Mouse (Mus musculus) hindbrain, embryonic 14.5 days (tissue): ENCODE measurements around the gene Doc2g. TPM values are rescaled to one million over a fixed set of nuclear protein-coding genes. Genes with fewer than 3 reads are reported as not detected.
"Not testable (repeated sequence)": the region's sequence is repeated elsewhere in the genome, so short reads cannot be mapped to it uniquely, and the experiment has no call there.

ENCODE experiments used
- ATAC-seq: fragments of 200-750 bp; cut with Nextera tagmentation; 2 replicates; pipeline ENCODE4 v1.8.0; 2017; ENCODE audit warnings: moderate number of reproducible peaks, mild to moderate bottlenecking, moderate TSS enrichment, moderate library complexity; ENCODE audit not compliant: low FRiP score
- DNase-seq: peaks from one replicate; pipeline ENCODE4 v3.0.0-alpha.2; 2015; ENCODE audit warnings: low spot score
- H3K27ac ChIP-seq: fragments of 300-500 bp; sonication (generic); 2 replicates; pipeline ENCODE4 v1.5.1; 2014; ENCODE audit warnings: mild to moderate bottlenecking, moderate library complexity
- H3K27me3 ChIP-seq: fragments of 300-500 bp; sonication (generic); 2 replicates; pipeline ENCODE4 v1.6.1; 2014; ENCODE audit warnings: mild to moderate bottlenecking, low read length, mixed read lengths; ENCODE audit not compliant: control insufficient read depth, insufficient read depth
- H3K36me3 ChIP-seq: fragments of 300-500 bp; sonication (generic); replicated peaks from 2 replicates; pipeline ENCODE4 v1.6.1; 2014; ENCODE audit not compliant: control insufficient read depth, insufficient read depth
- H3K4me1 ChIP-seq: fragments of 300-500 bp; sonication (generic); replicated peaks from 2 replicates; pipeline ENCODE4 v1.6.1; 2014; ENCODE audit warnings: antibody characterized with exemption, low read length, mixed read lengths; ENCODE audit not compliant: control insufficient read depth, insufficient read depth
- H3K4me2 ChIP-seq: fragments of 300-500 bp; sonication (generic); replicated peaks from 2 replicates; pipeline ENCODE4 v1.6.1; 2014; ENCODE audit warnings: mild to moderate bottlenecking, moderate library complexity
- H3K4me3 ChIP-seq: fragments of 300-500 bp; sonication (generic); replicated peaks from 2 replicates; pipeline ENCODE4 v1.5.1; 2014; ENCODE audit warnings: mild to moderate bottlenecking, low read length
- H3K9ac ChIP-seq: fragments of 300-500 bp; sonication (generic); 2 replicates; pipeline ENCODE4 v1.6.1; 2014
- H3K9me3 ChIP-seq: fragments of 300-500 bp; sonication (generic); 2 replicates; pipeline ENCODE4 v1.6.1; 2016; ENCODE audit warnings: low read length; ENCODE audit not compliant: control insufficient read depth
- WGBS: fragments of 180-500 bp; shearing (Covaris S2); extraction: QIAGEN DNeasy Blood & Tissue Kit; methylation state at CpG from one replicate; pipeline ENCODE4 v1.1.7; 2014; 5-methylcytosine and 5-hydroxymethylcytosine counted together
- polyA plus RNA-seq: library from polyadenylated mRNA; unstranded; fragments of >200 nt; fragmentation: Nextera tagmentation; extraction: Ambion mirVana; gene quantifications from 2 replicates; pipeline ENCODE4 v1.2.1, GENCODE M21; 2014

Doc2g gene
- polyA plus RNA-seq, 1 experiment from 2014 or later: 5.0 TPM

DNA sequence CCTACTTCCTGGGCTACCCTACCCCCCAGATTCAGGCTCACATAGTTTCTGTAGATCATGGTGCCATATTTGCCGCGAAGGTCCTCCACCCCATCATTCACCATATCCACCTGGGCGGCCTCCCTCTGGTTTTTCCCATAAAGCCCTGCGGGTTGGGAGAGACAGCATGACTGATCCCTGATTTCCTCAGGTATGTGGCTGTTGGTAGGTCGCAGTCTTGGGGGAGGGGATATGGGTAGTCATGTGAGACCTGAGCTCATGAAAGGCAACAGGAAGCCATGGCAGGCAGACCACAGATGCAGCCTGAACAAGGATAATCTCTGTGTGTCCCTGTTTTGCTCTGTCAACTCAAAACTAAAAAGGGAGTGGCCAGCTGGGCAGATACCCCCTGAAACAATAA lies 37.8 kb downstream of the Doc2g start:
- 88% methylated on average over 5 of the region's 5 CpGs for WGBS

GRCm38 (mm10) chr19:4041500-4041899 lies 38.4 kb downstream of the Doc2g start:
- H3K4me1 ChIP-seq: peaks cover 12% of the 10 kb centered on the region
- H3K4me2 ChIP-seq, ATAC-seq, DNase-seq, H3K9ac ChIP-seq, H3K27ac ChIP-seq, H3K4me3 ChIP-seq, H3K36me3 ChIP-seq, H3K27me3 ChIP-seq, H3K9me3 ChIP-seq: not testable (repeated sequence)
- whole genome bisulfite sequencing: 85% methylated on average over 3 of the region's 4 CpGs

More for the DNA sequence above, 37.8 kb downstream of the Doc2g start:
- not testable (repeated sequence) for DNase-seq, H3K9ac ChIP-seq, H3K4me3 ChIP-seq, H3K27me3 ChIP-seq, H3K9me3 ChIP-seq, H3K27ac ChIP-seq, H3K36me3 ChIP-seq, ATAC-seq, H3K4me2 ChIP-seq
- H3K4me1 ChIP-seq: peaks cover 14% of the 10 kb centered on the region

DNA sequence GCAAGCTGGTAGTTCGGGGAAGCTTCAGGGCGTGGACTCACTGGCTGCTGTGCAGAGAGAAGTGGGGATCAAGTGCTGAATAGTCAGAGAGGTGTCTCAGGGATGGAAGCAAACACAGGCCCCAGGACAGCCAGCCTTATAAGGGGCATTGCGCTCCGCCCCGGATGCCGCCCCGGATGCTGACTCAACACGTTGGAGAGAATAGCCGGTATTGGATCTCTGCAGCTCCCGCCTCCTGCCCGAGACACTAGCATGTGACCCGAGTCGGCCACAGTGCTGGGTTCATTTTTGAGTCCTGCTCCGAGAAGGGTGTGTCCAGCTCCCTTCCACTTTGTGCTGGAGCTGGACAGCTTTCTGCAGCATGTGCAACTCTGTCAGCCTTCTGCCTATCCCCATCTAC lies 39.0 kb downstream of the Doc2g start:
- 74% methylated on average over 14 of the region's 14 CpGs for WGBS
- H3K4me2 ChIP-seq: no peak overlapping the region
- no peaks in the 10 kb centered on the region for H3K36me3 ChIP-seq
- ATAC-seq (no peak), DNase-seq (no peak)
- H3K4me3 ChIP-seq: no peak overlapping the region
- H3K27ac ChIP-seq: no peak overlapping the region
- no peaks in the 10 kb centered on the region for H3K27me3 ChIP-seq
- peaks cover 8% of the 10 kb centered on the region; the same call in 1 of the 2 replicates for H3K4me1 ChIP-seq
- no peaks in the 10 kb centered on the region for H3K9me3 ChIP-seq
- no peak overlapping the region for H3K9ac ChIP-seq

DNA sequence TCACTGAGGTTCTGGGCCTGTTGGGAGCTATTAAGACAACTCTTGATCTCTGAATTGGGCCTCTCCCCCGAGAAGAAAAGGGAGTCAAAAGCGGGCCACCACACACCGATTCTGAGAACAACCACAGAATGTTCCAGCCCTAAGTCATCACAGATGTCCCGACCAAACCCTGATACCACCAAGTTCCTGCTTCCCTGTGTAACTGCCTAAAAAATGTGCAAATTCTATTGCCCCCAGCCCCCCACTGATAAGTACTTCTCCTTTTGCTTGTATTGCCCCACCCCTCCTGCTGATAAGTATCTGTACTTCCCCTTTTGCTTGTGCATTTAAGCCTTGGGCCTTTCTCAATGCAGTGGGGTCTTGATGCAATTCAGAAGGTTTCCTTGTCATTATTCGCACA lies 41.0 kb downstream of the Doc2g start:
- DNase-seq, H3K9ac ChIP-seq, H3K36me3 ChIP-seq, ATAC-seq, H3K27me3 ChIP-seq, H3K4me3 ChIP-seq, H3K27ac ChIP-seq, H3K4me2 ChIP-seq, H3K4me1 ChIP-seq, H3K9me3 ChIP-seq: not testable (repeated sequence)
- WGBS: 90% methylated on average over 5 of the region's 5 CpGs

DNA sequence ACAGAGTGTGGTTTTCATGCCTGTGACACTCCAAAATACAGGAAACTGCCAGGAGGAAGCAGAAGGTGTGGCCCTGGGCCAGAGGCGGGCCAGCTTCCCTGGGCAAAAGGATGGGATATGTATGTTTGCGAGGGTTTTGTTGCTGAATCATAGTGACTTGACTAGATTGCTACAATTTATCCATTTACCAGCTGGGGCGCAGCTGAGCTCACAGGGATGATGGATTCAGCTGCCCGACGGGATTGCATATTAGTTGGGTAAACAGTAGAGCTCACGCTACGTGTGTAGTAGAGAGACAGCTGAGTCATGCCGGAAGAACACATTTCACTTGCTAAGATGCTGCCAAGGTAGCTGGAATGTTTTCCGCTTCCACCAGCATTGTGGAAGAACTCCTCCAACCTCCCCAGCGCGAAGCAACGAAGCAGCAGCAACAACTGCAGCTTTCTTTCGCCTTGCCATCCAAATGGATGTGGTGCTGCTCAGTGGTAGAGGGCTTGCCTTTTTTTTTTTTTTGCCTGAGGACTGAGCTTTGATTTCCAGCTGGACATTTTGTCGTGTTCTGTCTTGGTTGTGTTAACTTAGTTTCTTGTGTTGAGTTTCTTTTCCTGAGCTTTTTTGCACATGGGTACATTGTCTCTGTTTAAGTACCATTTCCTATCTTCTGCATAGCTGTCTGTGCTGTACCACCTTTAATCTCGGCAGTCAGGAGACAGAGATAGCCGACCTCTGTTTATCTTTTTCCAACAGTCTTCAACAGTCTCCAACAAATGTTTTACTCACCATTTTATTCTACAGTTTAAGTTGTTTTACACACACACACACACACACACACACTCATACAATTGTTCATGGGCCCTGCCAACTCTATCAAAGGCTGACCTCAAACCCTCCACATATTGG lies 43.1 kb downstream of the Doc2g start, which contains the start of gene Gstp2:
TSS of gene Gstp2 (minus strand) at position 58 of the 900 bp plus-strand sequence.
- 0 out of 2 replicates have a peak within 1 kb of the TSS, but pooled peaks have one; percentile 21 for H3K4me2 ChIP-seq
- WGBS: 50% methylated on average over 16 of the region's 16 CpGs
- no peak for ATAC-seq

GRCm38 (mm10) chr19:4046866-4047254 lies 43.7 kb downstream of the Doc2g start:
- Histone ChIP-seq H3K4me2 (no peak overlapping the region), H3K27ac (no peak overlapping the region), H3K27me3 (no peaks in the 10 kb centered on the region), H3K4me1 (no peaks in the 10 kb centered on the region), H3K4me3 (no peak overlapping the region), H3K9me3 (no peaks in the 10 kb centered on the region), H3K36me3 (no peaks in the 10 kb centered on the region), H3K9ac (no peak overlapping the region)
- 83% methylated on average over 8 of the region's 8 CpGs for WGBS
- DNase-seq (no peak), ATAC-seq (no peak)

More for the DNA sequence above, 43.1 kb downstream of the Doc2g start, which contains the start of gene Gstp2:
- no peaks in the 10 kb centered on the region for H3K9me3 ChIP-seq
- no peak within 1 kb of the TSS for H3K4me3 ChIP-seq
- no peak within 1 kb of the TSS for H3K27ac ChIP-seq
- H3K4me1 ChIP-seq: no peaks in the 10 kb centered on the region
- DNase-seq: peak; percentile 62
- no peak within 1 kb of the TSS for H3K9ac ChIP-seq
- no peaks in the 10 kb centered on the region for H3K27me3 ChIP-seq
- H3K36me3 ChIP-seq: no peaks in the 10 kb centered on the region

GRCm38 (mm10) chr19:4047859-4048258 lies 44.7 kb downstream of the Doc2g start:
- Histone ChIP-seq H3K9me3 (no peaks in the 10 kb centered on the region), H3K4me3 (no peak overlapping the region), H3K27ac (no peak overlapping the region), H3K4me1 (no peaks in the 10 kb centered on the region), H3K27me3 (no peaks in the 10 kb centered on the region), H3K4me2 (no peak overlapping the region), H3K36me3 (no peaks in the 10 kb centered on the region), H3K9ac (no peak overlapping the region)
- DNase-seq (peak; percentile 84), ATAC-seq (no peak)
- WGBS: 10% methylated on average over 4 of the region's 4 CpGs

GRCm38 (mm10) chr19:4049069-4049468 lies 46.0 kb downstream of the Doc2g start:
- not testable (repeated sequence) for DNase-seq, H3K27me3 ChIP-seq, H3K27ac ChIP-seq, H3K4me1 ChIP-seq, ATAC-seq, H3K4me3 ChIP-seq, H3K9me3 ChIP-seq, H3K4me2 ChIP-seq, H3K36me3 ChIP-seq, H3K9ac ChIP-seq
- 89% methylated on average over 5 of the region's 5 CpGs for WGBS

DNA sequence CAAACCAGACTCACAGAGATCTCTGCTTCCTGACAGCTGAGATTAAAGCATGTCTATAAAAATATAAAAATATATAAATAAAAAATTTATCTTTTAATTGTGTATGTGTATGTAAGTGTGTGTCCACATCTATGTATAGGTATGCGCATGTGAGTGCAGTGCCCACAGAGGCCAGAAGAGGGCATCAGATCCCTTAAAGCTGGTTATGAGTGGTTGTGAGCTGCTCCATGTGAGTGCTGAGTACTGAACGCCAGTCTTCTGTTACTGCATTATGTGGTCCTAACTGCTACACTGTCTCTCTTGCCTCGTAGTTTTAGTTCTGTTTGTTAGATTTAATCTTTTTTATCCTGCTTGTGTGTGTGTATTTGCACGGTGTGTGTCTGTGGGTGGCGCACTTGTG lies 47.9 kb downstream of the Doc2g start:
- 96% methylated on average over 5 of the region's 5 CpGs for WGBS
- Histone ChIP-seq H3K27me3 (no peaks in the 10 kb centered on the region), H3K9ac (no peak overlapping the region), H3K4me2 (no peak overlapping the region), H3K27ac (no peak overlapping the region), H3K4me3 (no peak overlapping the region), H3K9me3 (no peaks in the 10 kb centered on the region), H3K36me3 (no peaks in the 10 kb centered on the region), H3K4me1 (no peaks in the 10 kb centered on the region)
- ATAC-seq: no peak
- no peak for DNase-seq
